Mouse (Mus musculus) intestine, postnatal 0 days (tissue): Measurements from ENCODE around the gene Chst14. TPM values are rescaled to one million over a fixed set of nuclear protein-coding genes. Genes with fewer than 3 reads are reported as not detected.

Source experiments
- ATAC-seq: fragments of 200-750 bp; cut with Nextera tagmentation; 2 replicates; pipeline ENCODE4 v1.8.0; 2017; ENCODE audit warnings: mild to moderate bottlenecking, moderate TSS enrichment, moderate library complexity
- H3K27ac ChIP-seq: fragments of 300-500 bp; sonication (generic); 2 replicates; pipeline ENCODE4 v1.5.1; 2014; ENCODE audit warnings: mild to moderate bottlenecking, low read depth, low read length, moderate library complexity
- H3K27me3 ChIP-seq: fragments of 300-500 bp; sonication (generic); replicated peaks from 2 replicates; pipeline ENCODE4 v1.6.1; 2014; ENCODE audit warnings: low read length, mixed read lengths; ENCODE audit not compliant: control insufficient read depth, insufficient read depth
- H3K36me3 ChIP-seq: fragments of 300-500 bp; sonication (generic); 2 replicates; pipeline ENCODE4 v1.6.1; 2014; ENCODE audit warnings: mild to moderate bottlenecking, moderate library complexity; ENCODE audit not compliant: control insufficient read depth, insufficient read depth
- H3K4me1 ChIP-seq: fragments of 300-500 bp; sonication (generic); replicated peaks from 2 replicates; pipeline ENCODE4 v1.6.1; 2014; ENCODE audit warnings: antibody characterized with exemption, low read length, mixed read lengths; ENCODE audit not compliant: control insufficient read depth, insufficient read depth
- H3K4me2 ChIP-seq: fragments of 300-500 bp; sonication (generic); replicated peaks from 2 replicates; pipeline ENCODE4 v1.6.1; 2014; ENCODE audit warnings: low read depth, mild to moderate bottlenecking, moderate library complexity
- H3K4me3 ChIP-seq: fragments of 300-500 bp; sonication (generic); 2 replicates; pipeline ENCODE4 v1.5.1; 2014; ENCODE audit warnings: low read depth, low read length
- H3K9ac ChIP-seq: fragments of 300-500 bp; sonication (generic); 2 replicates; pipeline ENCODE4 v1.6.1; 2014; ENCODE audit warnings: mild to moderate bottlenecking, low read depth, low read length
- H3K9me3 ChIP-seq: fragments of 300-500 bp; sonication (generic); 2 replicates; pipeline ENCODE4 v1.6.1; 2016; ENCODE audit warnings: mixed run types; ENCODE audit not compliant: control insufficient read depth
- CTCF ChIP-seq: sonication (generic); IDR thresholded peaks from 2 replicates; pipeline ENCODE4 v1.5.1; 2016; ENCODE audit warnings: low read depth, mild to moderate bottlenecking, control low read depth, antibody characterized with exemption, moderate library complexity
- WGBS: fragments of 180-500 bp; shearing (Covaris S2); extraction: QIAGEN DNeasy Blood & Tissue Kit; methylation state at CpG from one replicate; pipeline ENCODE4 v1.1.7; 2014; 5-methylcytosine and 5-hydroxymethylcytosine counted together
- polyA plus RNA-seq: library from polyadenylated mRNA; unstranded; fragments of >200 nt; fragmentation: Nextera tagmentation; extraction: Ambion mirVana; gene quantifications from 2 replicates; pipeline ENCODE4 v1.2.1, GENCODE M21; 2015

Chst14 gene
- polyA plus RNA-seq, 1 experiment from 2014 or later: 7.4 TPM

GRCm38 (mm10) chr2:118920428-118920827, 5.9 kb upstream of the Chst14 start:
- no peaks in the 10 kb centered on the region for H3K9me3 ChIP-seq
- H3K27ac ChIP-seq: no peak overlapping the region
- no peaks in the 10 kb centered on the region for H3K27me3 ChIP-seq
- no peak overlapping the region for H3K4me3 ChIP-seq
- ATAC-seq: no peak
- 90% methylated on average over 3 of the region's 3 CpGs for WGBS
- no peak overlapping the region for H3K4me2 ChIP-seq
- TF ChIP-seq CTCF: no peak
- 0 out of 2 replicates have a peak, but pooled peaks cover under 1% of the 10 kb centered on the region for H3K4me1 ChIP-seq
- no peak overlapping the region for H3K9ac ChIP-seq
- H3K36me3 ChIP-seq: peaks cover 59% of the 10 kb centered on the region

- WGBS: 3% methylated on average over 6 of the region's 6 CpGs
- no peak overlapping the region for H3K27ac ChIP-seq
- ATAC-seq: peak; percentile 18; the same call in 1 of the 2 replicates
Observed at GRCm38 (mm10) chr2:118925952-118926351, 344 bp upstream of the Chst14 start.

GRCm38 (mm10) chr2:118926998-118927739, 873 bp downstream of the Chst14 start:
- H3K27ac ChIP-seq: no peak overlapping the region; the same call in 1 of the 2 replicates
- H3K27me3 ChIP-seq: no peaks in the 10 kb centered on the region
- no peak for TF ChIP-seq CTCF
- peak overlapping the region; percentile 98 for H3K4me2 ChIP-seq
- 0 out of 2 replicates have a peak, but pooled peaks have one; percentile 4 for ATAC-seq
- 45% methylated on average over 31 of the region's 31 CpGs for WGBS
- H3K36me3 ChIP-seq: peaks cover 14% of the 10 kb centered on the region
- no peaks in the 10 kb centered on the region for H3K9me3 ChIP-seq
- H3K4me3 ChIP-seq: peak overlapping the region; percentile 80
- H3K4me1 ChIP-seq: peaks cover 11% of the 10 kb centered on the region; the same call in 1 of the 2 replicates
- peak overlapping the region; percentile 74 for H3K9ac ChIP-seq

More at GRCm38 (mm10) chr2:118925952-118926351, 344 bp upstream of the Chst14 start:
- H3K4me3 ChIP-seq: peak overlapping the region; percentile 80
- peak overlapping the region; percentile 74; the same call in 1 of the 2 replicates for H3K9ac ChIP-seq
- H3K4me2 ChIP-seq: peak overlapping the region; percentile 98
- peaks cover 24% of the 10 kb centered on the region for H3K36me3 ChIP-seq
- no peaks in the 10 kb centered on the region for H3K9me3 ChIP-seq
- H3K27me3 ChIP-seq: no peaks in the 10 kb centered on the region
- TF ChIP-seq CTCF: no peak
- peaks cover 11% of the 10 kb centered on the region; the same call in 1 of the 2 replicates for H3K4me1 ChIP-seq

- no peaks in the 10 kb centered on the region for H3K4me1 ChIP-seq
- H3K9ac ChIP-seq: no peak overlapping the region
- H3K27me3 ChIP-seq: 0 out of 2 replicates have a peak, but pooled peaks cover 3% of the 10 kb centered on the region
- H3K4me2 ChIP-seq: no peak overlapping the region
- no peaks in the 10 kb centered on the region for H3K9me3 ChIP-seq
- WGBS: 67% methylated on average over 7 of the region's 7 CpGs
- no peak for ATAC-seq
- H3K27ac ChIP-seq: no peak overlapping the region
- H3K36me3 ChIP-seq: no peaks in the 10 kb centered on the region
- TF ChIP-seq CTCF: no peak
- no peak overlapping the region for H3K4me3 ChIP-seq
Observed at GRCm38 (mm10) chr2:118941341-118941740, 15.0 kb downstream of the Chst14 start.

- H3K4me2 ChIP-seq: no peak overlapping the region
- no peak overlapping the region for H3K9ac ChIP-seq
- TF ChIP-seq CTCF: no peak
- H3K4me3 ChIP-seq: no peak overlapping the region
- H3K36me3 ChIP-seq: no peaks in the 10 kb centered on the region
- no peak for ATAC-seq
- H3K27me3 ChIP-seq: no peaks in the 10 kb centered on the region
- H3K9me3 ChIP-seq: no peaks in the 10 kb centered on the region
- WGBS: 86% methylated on average over 6 of the region's 6 CpGs
- no peak overlapping the region for H3K27ac ChIP-seq
- H3K4me1 ChIP-seq: no peaks in the 10 kb centered on the region
Observed at GRCm38 (mm10) chr2:118943232-118943631, 16.9 kb downstream of the Chst14 start.

- H3K4me1 ChIP-seq: no peaks in the 10 kb centered on the region
- no peak overlapping the region for H3K4me3 ChIP-seq
- no peak overlapping the region for H3K4me2 ChIP-seq
- no peak overlapping the region for H3K9ac ChIP-seq
- H3K27me3 ChIP-seq: no peaks in the 10 kb centered on the region
- TF ChIP-seq CTCF: no peak
- H3K27ac ChIP-seq: no peak overlapping the region
- no peak for ATAC-seq
- H3K9me3 ChIP-seq: no peaks in the 10 kb centered on the region
- no peaks in the 10 kb centered on the region for H3K36me3 ChIP-seq
- 82% methylated on average over 4 of the region's 4 CpGs for WGBS
Observed at GRCm38 (mm10) chr2:118948818-118949217, 22.5 kb downstream of the Chst14 start.
